Mouse (Mus musculus) urinary bladder, postnatal 4 days (tissue): Measurements from ENCODE around the gene Cxcl2.

Experiments
- DNase-seq, 2 experiments: peaks; one replicate each; pipeline ENCODE4 v3.0.0; 2021 to 2022; ENCODE audit warnings: low spot score in 2 of 2

Gene Cxcl2

DNA sequence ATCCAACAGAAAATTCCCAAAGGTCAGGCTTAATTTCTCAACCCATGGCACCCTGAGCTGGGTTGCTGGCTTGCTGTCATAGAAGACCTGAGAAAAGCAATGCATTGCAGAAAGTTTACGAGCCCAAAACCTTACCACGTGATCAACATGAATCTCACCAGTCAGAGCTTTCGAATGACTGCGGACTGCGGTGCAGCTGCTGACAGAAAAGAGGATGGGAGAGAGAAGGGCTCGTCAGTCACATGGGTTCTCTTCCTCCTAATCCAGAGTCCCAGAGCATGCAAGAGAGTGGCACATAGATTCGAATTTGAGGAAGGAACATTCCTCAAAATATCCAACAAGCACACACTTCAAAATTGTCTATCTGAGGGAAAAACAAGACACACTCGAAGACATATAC, 9.4 kb upstream of the Cxcl2 start:
- DNase-seq = no peak

DNA sequence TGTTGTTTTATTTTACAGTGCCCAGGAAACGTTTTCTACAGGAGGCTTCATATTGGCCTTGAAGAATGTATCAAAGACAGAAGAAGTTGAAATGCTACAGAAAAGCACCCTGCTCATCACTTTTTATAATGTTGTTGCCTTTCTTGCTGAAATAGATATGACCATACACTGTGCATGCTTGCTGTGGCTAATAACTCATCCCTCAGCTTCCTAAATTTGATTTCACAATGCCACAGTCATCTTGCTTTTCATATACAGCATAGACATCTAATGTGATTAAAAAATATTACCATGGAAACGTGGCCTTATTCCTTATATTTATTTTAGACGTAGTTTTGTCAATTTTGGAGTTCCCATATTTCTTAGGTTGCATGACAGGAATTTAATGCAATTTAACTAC, 6.2 kb upstream of the Cxcl2 start:
- no peak for DNase-seq

DNA sequence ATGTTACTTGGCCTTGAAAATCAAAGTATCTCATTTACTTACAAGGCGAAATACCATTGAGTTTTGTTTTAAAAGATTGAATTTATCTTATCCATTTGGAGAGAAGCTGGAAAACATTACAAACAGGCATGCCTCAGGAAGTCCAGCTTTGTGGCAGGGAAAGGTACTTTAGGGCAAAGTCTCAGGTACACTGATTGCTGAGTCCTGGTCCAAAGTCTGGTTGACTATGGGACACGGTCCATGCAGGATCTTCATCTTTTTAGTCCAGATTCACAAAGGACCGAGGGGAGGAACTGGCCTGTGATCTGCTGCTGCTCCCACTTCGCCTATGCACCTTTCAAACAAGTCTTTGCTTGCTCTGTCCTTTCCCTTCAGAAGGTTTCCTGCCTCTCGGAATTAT, 4.4 kb upstream of the Cxcl2 start:
- no peak for DNase-seq

DNA sequence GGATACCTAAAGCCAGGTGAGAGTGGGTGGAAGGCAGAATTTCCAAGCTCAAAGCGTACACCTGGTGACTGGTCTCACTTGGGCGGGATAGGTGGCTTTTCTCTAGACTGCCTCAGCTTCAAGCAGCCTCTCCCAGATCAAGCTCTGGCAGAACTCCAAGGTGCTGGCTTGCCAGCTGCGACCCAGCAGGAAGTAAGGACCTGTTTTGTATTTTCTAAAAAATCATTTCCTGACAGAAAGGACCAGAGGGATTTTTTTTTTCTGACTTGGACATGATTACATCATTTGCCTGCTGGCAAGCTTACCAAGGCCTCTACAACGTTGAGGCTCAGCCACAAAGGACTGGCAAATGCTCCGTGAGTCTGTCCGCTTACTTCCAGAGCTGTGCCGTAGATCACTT, 3.5 kb upstream of the Cxcl2 start:
- peak in 1 of 2 experiments; percentile 63 for DNase-seq

DNA sequence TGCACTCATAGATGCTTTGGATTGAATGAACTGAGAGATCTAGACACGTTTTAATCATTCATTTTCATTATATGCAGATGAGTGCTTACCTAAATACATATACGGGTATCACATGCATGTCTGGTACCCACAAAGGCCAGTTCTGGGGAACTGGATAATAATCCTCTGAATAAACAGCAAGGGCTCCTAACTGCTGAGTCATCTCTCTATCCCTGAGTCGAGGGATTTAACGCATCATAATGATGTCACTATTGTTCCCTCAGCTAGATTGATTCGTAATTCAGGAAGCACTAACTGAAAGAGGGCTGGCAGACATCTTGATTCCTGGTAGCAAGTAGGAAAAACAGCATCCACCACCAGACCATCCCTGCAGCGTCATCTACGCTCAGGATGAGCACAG, 3.0 kb upstream of the Cxcl2 start:
- no peak for DNase-seq

DNA sequence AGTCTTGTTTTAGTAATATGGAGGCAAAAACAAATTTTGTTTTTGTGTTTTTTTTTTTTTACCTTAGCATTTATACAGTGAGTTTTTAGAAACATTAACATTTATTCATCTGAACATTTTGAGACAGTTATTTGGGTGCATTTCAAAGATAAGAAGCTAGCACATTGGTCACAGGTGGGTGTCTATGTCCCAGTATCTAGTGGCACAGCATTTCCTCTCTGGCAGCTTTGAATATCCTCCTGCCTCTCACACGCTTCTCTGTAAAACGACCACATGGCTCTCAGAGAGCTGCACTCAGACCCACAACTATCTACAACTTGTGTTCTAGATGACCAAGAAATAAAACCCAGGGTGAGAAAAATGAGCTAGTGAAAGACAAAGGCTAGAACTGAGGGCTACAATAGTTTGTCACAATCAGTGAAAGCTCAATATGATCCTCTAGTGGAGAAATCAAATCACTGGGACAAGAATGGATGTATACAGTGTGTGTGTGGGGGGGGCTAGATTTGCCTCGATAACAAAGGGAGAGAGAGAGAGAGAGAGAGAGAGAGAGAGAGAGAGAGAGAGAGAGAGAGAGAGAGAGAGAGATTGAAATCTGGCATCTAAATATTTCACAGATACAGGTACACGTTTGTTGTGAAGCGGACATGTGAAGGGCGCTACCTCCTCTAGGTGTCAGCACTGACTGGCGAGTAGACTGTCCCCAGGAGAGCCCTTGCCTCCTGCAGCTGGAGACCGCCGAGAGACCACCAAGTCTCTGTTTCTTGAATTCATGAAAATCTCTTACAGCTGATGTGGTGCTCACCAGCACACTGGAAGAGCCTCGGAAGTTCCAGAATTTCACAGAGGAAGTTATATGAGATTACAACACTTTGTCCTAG, 1.1 kb upstream of the Cxcl2 start:
- DNase-seq = no peak

DNA sequence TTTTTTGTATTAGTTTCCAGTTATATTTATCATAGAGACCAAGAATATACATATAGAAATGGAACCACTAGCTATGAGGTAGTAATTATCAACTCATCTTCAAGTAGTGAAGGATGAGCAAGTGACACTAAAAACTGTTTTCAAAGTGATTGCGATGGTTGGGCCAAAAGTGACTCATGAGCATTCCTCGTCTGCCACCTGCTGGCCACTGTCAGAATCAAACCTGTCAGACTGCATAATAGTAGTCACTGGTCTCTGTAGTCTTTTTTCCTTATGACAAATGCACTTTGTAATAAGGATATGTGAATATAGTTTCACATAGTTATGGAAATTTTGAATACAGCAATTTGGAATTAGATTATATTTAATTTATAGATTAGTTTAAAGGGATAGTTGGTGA, 5.3 kb downstream of the Cxcl2 start:
- no peak for DNase-seq

DNA sequence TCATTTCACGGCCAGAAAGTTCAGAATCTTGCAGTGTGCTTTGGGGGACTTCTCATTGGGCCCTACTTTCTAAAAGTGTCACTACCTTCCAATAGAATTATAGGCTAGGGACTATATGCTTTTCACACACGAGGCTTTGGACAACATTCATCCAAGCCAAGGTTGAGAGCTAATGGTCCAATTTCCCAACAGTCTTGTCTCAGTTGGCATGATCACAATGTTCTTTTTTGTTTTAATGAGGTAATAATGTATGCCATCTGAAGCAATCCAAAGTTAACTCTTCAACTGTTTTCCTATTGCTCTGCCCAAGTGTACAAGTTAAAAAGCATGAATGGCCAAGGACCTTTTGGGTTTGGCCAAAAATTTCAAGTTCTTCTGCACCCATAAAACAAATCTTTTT, 15.8 kb downstream of the Cxcl2 start:
- DNase-seq = no peak

DNA sequence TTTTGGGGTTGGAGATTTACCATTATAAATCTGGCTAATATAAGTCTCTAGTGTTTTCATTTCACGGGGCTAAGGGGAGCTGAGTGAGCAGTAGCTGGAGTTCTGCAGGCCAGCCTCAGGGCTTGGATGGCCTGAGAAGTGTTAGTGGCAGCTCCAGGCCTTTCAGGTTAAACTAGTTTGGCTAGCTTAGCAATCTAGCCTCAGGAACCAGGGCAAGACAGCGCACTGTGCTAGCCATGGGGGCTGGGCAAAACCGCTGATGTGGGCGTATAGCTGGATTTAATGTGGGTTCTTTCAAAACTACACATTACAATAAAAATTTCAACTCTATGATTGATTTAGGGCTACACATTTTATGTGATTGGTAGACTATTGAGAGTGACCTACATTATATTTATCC, 19.3 kb downstream of the Cxcl2 start:
- no peak for DNase-seq

DNA sequence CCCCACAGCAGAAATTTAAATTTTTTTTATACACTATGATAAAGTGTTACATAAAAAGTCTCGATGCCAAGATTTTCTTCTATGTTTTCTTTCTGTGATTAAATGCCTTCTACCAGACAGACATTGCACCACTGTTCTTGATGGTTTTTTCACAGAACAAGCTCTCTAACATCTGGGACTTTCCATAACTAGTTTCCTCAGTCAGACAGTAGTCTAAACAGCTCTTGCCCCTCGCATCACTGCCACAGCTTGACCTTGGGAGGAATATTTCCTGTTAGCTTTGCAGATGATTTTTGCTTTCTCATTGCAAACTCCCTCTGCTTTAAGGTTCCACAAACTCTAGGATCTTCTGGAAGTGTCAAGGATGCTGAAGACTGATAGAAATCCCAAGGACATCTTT, 26.9 kb downstream of the Cxcl2 start:
- no peak for DNase-seq

DNA sequence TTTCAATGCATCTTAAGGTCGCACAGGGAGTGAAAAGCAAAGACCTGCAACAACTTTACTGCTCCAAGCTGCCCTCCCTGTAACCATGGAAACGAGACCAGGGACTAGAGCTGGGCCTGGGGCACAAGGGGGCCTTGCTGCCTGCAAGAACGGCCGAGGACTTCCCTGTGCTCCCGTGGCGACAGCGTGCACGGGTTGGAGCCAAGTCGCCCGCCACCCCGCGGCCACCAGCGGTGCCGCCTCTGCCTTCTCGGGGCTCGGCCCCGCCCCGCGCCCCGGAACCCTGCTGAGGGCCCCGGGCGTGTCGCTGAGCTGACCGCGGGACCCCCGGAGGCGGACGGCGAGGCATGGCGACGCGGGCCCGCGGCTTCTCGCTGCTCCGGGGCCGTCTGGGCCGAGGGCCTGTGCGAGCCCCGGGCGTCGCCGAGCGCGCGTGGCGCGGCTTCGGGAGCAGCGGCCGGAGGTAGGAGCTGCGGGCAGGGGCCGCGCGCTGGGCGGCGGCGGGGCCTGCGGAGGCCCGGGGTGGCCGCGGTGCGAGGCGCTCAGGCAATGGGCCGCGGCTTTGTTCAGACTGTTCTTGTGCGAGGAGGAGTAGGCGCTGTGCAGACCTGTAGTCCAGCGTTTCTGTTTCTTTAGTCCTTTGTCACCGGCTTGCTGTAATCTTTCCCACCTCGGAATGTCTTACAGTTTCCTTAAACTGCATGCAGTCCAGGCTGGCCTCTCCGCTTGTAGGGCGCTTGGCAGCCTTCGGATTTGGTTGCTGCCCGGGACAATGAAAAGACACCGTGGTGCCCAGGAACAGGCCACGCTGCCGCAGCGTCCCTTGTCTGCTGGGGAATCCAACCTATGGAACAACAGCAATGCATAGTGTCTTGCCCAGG, 27.5 kb downstream of the Cxcl2 start, which contains the start of gene Mthfd2l:
Mthfd2l (plus strand) TSS at position 147 of the 881 bp plus-strand sequence.
- peak; percentile 86 to 88 for DNase-seq

DNA sequence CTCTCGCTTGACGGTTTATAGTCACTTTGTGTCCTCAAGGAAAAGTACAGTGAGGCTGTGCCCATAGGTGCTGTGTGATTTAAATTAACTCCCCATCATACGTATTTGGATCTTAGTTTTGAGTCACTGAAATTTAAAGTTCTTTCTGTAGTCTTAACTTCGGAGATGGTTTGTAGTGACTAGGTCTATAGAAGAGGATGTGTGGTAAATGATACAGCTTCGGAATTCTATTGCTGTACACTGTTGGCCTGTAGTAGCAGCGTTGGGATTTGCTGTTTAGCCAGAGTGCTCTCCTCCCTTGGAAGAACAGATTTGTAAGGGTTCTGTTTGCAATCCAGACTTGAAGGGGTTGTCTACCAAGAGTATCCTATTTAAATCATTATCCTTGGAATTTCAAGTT, 28.2 kb downstream of the Cxcl2 start:
- no peak for DNase-seq

DNA sequence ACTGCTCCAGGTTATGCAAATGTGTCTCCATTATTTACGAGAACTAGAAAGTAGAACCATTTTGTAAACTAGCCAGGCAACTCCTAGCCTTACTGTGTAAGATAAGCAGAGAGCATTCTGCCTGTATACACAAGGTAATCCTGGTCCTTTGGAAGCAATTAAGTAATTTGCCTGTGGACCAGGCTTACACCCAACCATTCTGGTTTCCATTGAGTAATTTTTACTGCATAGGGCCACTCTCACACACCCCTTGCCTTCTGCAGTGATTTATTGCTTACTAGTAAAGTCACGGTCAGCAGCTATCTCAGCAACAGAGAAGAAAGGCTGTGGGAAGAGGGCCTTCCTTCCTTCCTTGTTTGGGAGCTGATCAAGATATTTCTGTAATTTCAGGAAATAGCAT, 33.0 kb downstream of the Cxcl2 start:
- no peak for DNase-seq

DNA sequence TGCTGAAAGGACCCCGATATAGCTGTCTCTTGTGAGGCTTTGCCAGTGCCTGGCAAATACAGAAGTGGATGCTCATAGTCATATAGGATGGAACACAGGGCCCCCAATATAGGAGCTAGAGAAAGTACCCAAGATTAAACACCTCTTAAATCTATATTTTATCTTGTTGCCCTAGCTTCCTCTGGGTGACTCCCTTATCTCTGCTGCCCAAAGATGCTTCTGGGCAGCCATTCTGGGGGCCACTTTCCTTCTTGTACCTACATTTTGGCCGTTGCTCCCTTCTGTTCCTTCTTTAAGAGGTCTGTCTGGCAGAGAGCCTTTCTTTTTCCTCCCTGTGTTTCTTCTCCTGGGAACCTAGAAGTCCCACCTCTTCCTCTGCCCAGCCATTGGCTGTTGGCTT, 41.8 kb downstream of the Cxcl2 start:
- no peak for DNase-seq

DNA sequence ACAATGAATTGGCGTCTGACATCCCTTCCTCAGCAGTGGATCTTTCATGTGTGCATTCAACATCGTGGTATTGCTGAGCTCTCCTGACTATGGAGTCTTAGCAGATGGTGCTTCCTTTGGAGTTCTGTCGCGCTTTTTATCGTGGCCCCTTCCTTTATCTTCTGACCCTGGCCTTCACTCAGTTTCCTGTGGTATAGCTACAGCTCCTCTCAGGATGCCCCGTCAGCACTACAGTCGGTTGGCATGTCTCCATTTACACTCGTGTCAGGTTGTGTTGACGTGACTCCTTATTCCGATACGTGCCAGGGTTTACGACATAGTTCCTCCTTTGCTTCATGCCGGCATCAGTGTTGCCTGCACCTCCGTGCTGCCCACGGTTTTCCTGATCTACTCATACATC, 45.8 kb downstream of the Cxcl2 start:
- no peak for DNase-seq

DNA sequence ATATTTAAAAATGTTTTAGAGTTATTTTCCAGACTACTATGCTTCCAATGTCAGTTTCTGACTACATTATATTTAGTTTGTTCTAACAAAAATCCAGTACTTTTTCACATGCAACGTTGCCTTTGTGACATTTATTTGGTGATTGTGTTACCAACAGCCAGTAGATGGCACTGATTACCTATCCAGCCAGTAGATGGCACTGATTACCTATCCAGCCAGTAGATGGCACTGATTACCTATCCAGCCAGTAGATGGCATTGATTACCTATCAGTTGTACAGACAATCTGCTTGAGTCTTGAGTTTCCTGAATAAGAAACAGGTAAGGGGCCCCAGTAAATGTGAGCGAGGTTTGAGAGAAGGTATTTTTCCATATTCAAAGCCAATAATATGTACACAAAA, 47.8 kb downstream of the Cxcl2 start:
- DNase-seq = no peak

DNA sequence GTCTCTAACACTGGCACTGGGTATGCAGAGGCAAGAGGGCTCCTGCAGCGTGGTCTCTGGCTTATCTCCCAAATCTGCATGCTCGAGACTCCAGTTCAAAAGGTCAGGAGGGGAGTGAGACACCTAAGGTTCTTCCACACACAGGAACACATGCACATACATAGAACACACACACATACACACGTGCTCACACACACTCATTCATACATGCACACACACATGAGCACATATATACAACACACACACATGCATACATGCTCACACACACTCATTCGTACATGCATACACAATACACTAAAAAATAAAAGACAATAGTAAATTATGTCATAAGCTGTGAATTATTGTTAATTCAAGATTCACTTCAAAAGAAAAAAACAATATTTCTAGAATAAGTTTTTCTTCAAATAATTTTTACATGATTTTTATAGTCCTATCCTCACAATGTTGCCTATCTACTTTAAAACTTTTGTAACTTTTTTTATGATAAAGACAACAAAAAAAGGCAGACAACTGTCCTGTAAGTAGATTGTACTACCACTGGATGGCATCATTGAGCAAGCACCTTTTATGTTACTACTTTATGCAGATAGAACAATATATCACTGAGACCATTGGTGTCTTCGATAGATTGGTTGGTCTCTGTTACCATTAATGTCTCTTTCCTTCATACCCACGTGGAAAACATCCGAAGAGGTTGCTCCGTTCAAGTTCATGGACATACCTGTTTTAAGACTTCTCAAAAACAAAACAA, 49.2 kb downstream of the Cxcl2 start:
- DNase-seq = no peak
